Mouse (Mus musculus): ENCODE results near the gene Slc27a2. TPM values are rescaled to one million over a fixed set of nuclear protein-coding genes. Genes with fewer than 3 reads are reported as not detected.

Slc27a2 gene
- polyA plus RNA-seq, 1 experiment from 2014 or later, result 0.11 TPM

GRCm38 (mm10) chr2:126530581-126530980, 21.6 kb upstream of the Slc27a2 start:
- Histone ChIP-seq H3K27me3 (ENCODE audit: low read depth, poor library complexity, severe bottlenecking) (no peaks in the 10 kb centered on the region), H3K36me3 (no peaks in the 10 kb centered on the region), H3K4me1 (no peaks in the 10 kb centered on the region), H3K4me3 (no peak overlapping the region), H3K9me3 (replicated peaks) (no peaks in the 10 kb centered on the region), H3K27ac (no peak overlapping the region)
- WGBS, result 81% methylated on average over 3 of the region's 3 CpGs
- no peak for DNase-seq (ENCODE audit: low spot score)

GRCm38 (mm10) chr2:126537654-126538053, 14.6 kb upstream of the Slc27a2 start:
- no peaks in the 10 kb centered on the region for H3K27me3 ChIP-seq (ENCODE audit: low read depth, poor library complexity, severe bottlenecking)
- no peak overlapping the region for H3K4me3 ChIP-seq
- H3K27ac ChIP-seq, result no peak overlapping the region
- DNase-seq (ENCODE audit: low spot score), result no peak
- no peaks in the 10 kb centered on the region for H3K4me1 ChIP-seq
- no peaks in the 10 kb centered on the region for H3K9me3 ChIP-seq (replicated peaks)
- H3K36me3 ChIP-seq, result no peaks in the 10 kb centered on the region

- no peak overlapping the region for H3K27ac ChIP-seq
- no peaks in the 10 kb centered on the region for H3K36me3 ChIP-seq
- no peak overlapping the region for H3K4me3 ChIP-seq
- 86% methylated on average over 6 of the region's 6 CpGs for WGBS
- H3K27me3 ChIP-seq (ENCODE audit: low read depth, poor library complexity, severe bottlenecking), result no peaks in the 10 kb centered on the region
- no peaks in the 10 kb centered on the region for H3K4me1 ChIP-seq
- DNase-seq (ENCODE audit: low spot score), result no peak
- H3K9me3 ChIP-seq (replicated peaks), result no peaks in the 10 kb centered on the region
Measured at GRCm38 (mm10) chr2:126540390-126540925, 11.7 kb upstream of the Slc27a2 start.

- no peaks in the 10 kb centered on the region for H3K4me1 ChIP-seq
- no peaks in the 10 kb centered on the region for H3K27me3 ChIP-seq (ENCODE audit: low read depth, poor library complexity, severe bottlenecking)
- no peak overlapping the region for H3K4me3 ChIP-seq
- 90% methylated on average over 5 of the region's 5 CpGs for WGBS
- no peak overlapping the region for H3K27ac ChIP-seq
- H3K9me3 ChIP-seq (replicated peaks), result no peaks in the 10 kb centered on the region
- H3K36me3 ChIP-seq, result no peaks in the 10 kb centered on the region
- DNase-seq (ENCODE audit: low spot score), result no peak
Measured at GRCm38 (mm10) chr2:126542211-126542610, 10.0 kb upstream of the Slc27a2 start.

- H3K4me1 ChIP-seq, result no peaks in the 10 kb centered on the region
- WGBS, result 81% methylated on average over 5 of the region's 5 CpGs
- H3K9me3 ChIP-seq (replicated peaks), result no peaks in the 10 kb centered on the region
- no peaks in the 10 kb centered on the region for H3K36me3 ChIP-seq
- DNase-seq (ENCODE audit: low spot score), result no peak
- no peak overlapping the region for H3K27ac ChIP-seq
- H3K27me3 ChIP-seq (ENCODE audit: low read depth, poor library complexity, severe bottlenecking), result peaks cover 5% of the 10 kb centered on the region; the same call in 1 of the 2 replicates
- no peak overlapping the region for H3K4me3 ChIP-seq
Measured at GRCm38 (mm10) chr2:126545297-126545696, 6.9 kb upstream of the Slc27a2 start.

GRCm38 (mm10) chr2:126546392-126546791, 5.8 kb upstream of the Slc27a2 start:
- DNase-seq (ENCODE audit: low spot score), result no peak
- H3K36me3 ChIP-seq, result no peaks in the 10 kb centered on the region
- H3K4me1 ChIP-seq, result 0 out of 2 replicates have a peak, but pooled peaks cover 2% of the 10 kb centered on the region
- 93% methylated on average over 3 of the region's 3 CpGs for WGBS
- H3K9me3 ChIP-seq (replicated peaks), result no peaks in the 10 kb centered on the region
- H3K27me3 ChIP-seq (ENCODE audit: low read depth, poor library complexity, severe bottlenecking), result peaks cover 16% of the 10 kb centered on the region
- H3K4me3 ChIP-seq, result no peak overlapping the region
- H3K27ac ChIP-seq, result no peak overlapping the region

- H3K36me3 ChIP-seq, result no peaks in the 10 kb centered on the region
- 88% methylated on average over 7 of the region's 7 CpGs for WGBS
- H3K27me3 ChIP-seq (ENCODE audit: low read depth, poor library complexity, severe bottlenecking), result peaks cover 48% of the 10 kb centered on the region
- H3K4me3 ChIP-seq, result no peak overlapping the region
- no peak overlapping the region for H3K27ac ChIP-seq
- no peak for DNase-seq (ENCODE audit: low spot score)
- no peaks in the 10 kb centered on the region for H3K9me3 ChIP-seq (replicated peaks)
- H3K4me1 ChIP-seq, result peaks cover 16% of the 10 kb centered on the region
Measured at GRCm38 (mm10) chr2:126549681-126550080, 2.5 kb upstream of the Slc27a2 start.

- Histone ChIP-seq H3K4me3 (no peak overlapping the region), H3K27ac (no peak overlapping the region), H3K4me1 (peaks cover 16% of the 10 kb centered on the region), H3K9me3 (replicated peaks) (no peaks in the 10 kb centered on the region), H3K27me3 (ENCODE audit: low read depth, poor library complexity, severe bottlenecking) (peaks cover 65% of the 10 kb centered on the region), H3K36me3 (no peaks in the 10 kb centered on the region)
- DNase-seq (ENCODE audit: low spot score), result no peak
- WGBS, result 88% methylated on average over 8 of the region's 8 CpGs
Measured at GRCm38 (mm10) chr2:126551244-126551890, 840 bp upstream of the Slc27a2 start.

- Histone ChIP-seq H3K27ac (no peak overlapping the region), H3K4me3 (no peak overlapping the region), H3K36me3 (no peaks in the 10 kb centered on the region), H3K27me3 (ENCODE audit: low read depth, poor library complexity, severe bottlenecking) (peaks cover 66% of the 10 kb centered on the region), H3K4me1 (peaks cover 16% of the 10 kb centered on the region), H3K9me3 (replicated peaks) (no peaks in the 10 kb centered on the region)
- no peak for DNase-seq (ENCODE audit: low spot score)
- 33% methylated on average over 5 of the region's 5 CpGs for WGBS
Measured at GRCm38 (mm10) chr2:126551896-126552295, 311 bp upstream of the Slc27a2 start.

- DNase-seq (ENCODE audit: low spot score), result no peak
- H3K36me3 ChIP-seq, result no peaks in the 10 kb centered on the region
- 1% methylated on average over 26 of the region's 26 CpGs for WGBS
- H3K27me3 ChIP-seq (ENCODE audit: low read depth, poor library complexity, severe bottlenecking), result peaks cover 66% of the 10 kb centered on the region
- H3K4me1 ChIP-seq, result peaks cover 16% of the 10 kb centered on the region
- H3K9me3 ChIP-seq (replicated peaks), result no peaks in the 10 kb centered on the region
- peak overlapping the region; percentile 62; the same call in 1 of the 2 replicates for H3K27ac ChIP-seq
- H3K4me3 ChIP-seq, result peak overlapping the region; percentile 68
Measured at GRCm38 (mm10) chr2:126553291-126553639, 1.1 kb downstream of the Slc27a2 start.

GRCm38 (mm10) chr2:126555533-126555932, 3.3 kb downstream of the Slc27a2 start:
- Histone ChIP-seq H3K4me1 (peaks cover 16% of the 10 kb centered on the region), H3K36me3 (no peaks in the 10 kb centered on the region), H3K9me3 (replicated peaks) (no peaks in the 10 kb centered on the region), H3K27me3 (ENCODE audit: low read depth, poor library complexity, severe bottlenecking) (peaks cover 59% of the 10 kb centered on the region), H3K27ac (no peak overlapping the region), H3K4me3 (no peak overlapping the region)
- DNase-seq (ENCODE audit: low spot score), result no peak
- 93% methylated on average over 5 of the region's 5 CpGs for WGBS

- DNase-seq (ENCODE audit: low spot score), result no peak
- H3K36me3 ChIP-seq, result no peaks in the 10 kb centered on the region
- H3K4me3 ChIP-seq, result no peak overlapping the region
- no peak overlapping the region for H3K27ac ChIP-seq
- H3K4me1 ChIP-seq, result no peaks in the 10 kb centered on the region
- WGBS, result 89% methylated on average over 1 of the region's 1 CpGs
- H3K9me3 ChIP-seq (replicated peaks), result no peaks in the 10 kb centered on the region
- peaks cover 13% of the 10 kb centered on the region for H3K27me3 ChIP-seq (ENCODE audit: low read depth, poor library complexity, severe bottlenecking)
Measured at GRCm38 (mm10) chr2:126560094-126560493, 7.9 kb downstream of the Slc27a2 start.

GRCm38 (mm10) chr2:126563411-126564105, 11.4 kb downstream of the Slc27a2 start:
- Histone ChIP-seq H3K27me3 (ENCODE audit: low read depth, poor library complexity, severe bottlenecking) (no peaks in the 10 kb centered on the region), H3K4me3 (no peak overlapping the region), H3K36me3 (no peaks in the 10 kb centered on the region), H3K4me1 (no peaks in the 10 kb centered on the region), H3K27ac (no peak overlapping the region), H3K9me3 (replicated peaks) (no peaks in the 10 kb centered on the region)
- WGBS, result 81% methylated on average over 17 of the region's 17 CpGs
- DNase-seq (ENCODE audit: low spot score), result no peak
